Mouse (Mus musculus) c-Kit-positive CD71-positive TER-119-negative erythroid progenitor cells, embryonic 14.5 days (primary cell): ENCODE results near the gene Stum.

Source experiments
- DNase-seq: peaks from one replicate; pipeline ENCODE4 v3.0.0-alpha.2; 2013; ENCODE audit warnings: low read depth

The Stum gene

GRCm38 (mm10) chr1:180386951-180387749 is 96.2 kb downstream of the Stum start:
- DNase-seq: peak; percentile 98

- no peak for DNase-seq
Measured at GRCm38 (mm10) chr1:180385308-180385707, 98.0 kb downstream of the Stum start.

GRCm38 (mm10) chr1:180384486-180384885 is 98.8 kb downstream of the Stum start:
- DNase-seq: no peak

DNA sequence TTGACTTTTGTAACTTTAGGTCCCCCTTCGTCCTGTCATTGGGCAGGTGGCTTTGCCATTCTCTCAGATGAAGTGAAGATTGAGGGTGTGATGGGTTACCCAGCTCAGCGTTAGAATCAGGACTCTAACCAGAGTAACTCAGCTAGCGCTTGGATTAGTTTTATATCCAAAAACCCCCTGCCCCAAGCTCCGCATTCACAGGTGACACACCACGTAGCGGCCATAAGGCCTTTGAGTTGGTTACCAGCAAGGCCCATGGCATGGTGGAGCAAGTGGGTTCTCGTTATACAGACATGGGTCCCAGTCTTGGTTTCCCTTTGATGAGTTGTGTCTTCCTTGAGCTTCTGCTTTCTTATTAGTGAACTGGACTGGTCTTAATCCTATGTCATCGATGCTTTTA is 99.4 kb downstream of the Stum start:
- no peak for DNase-seq
